ENCODE assay signal across 8 mouse cellular contexts in genomic region chr13:41709475-41710227, GRCm38 (mm10).
A peak's percentile ranks its signal among the peaks of the same experiment; 100 is the strongest.
DNase-seq lines count a peak whose midpoint lies in the region; ATAC-seq and TF ChIP-seq lines count a peak whose summit lies in the region.

No protein-coding gene starts in this region.

- H3K4me3 ChIP-seq in hindbrain, postnatal 0 days (ENCODE audit: low read length), result no peak overlapping the region

- TF ChIP-seq CTCF in Patski (IDR thresholded peaks at IDR 0.05), result peak; percentile 82
- TF ChIP-seq CTCF in hindbrain, postnatal 0 days (IDR thresholded peaks at IDR 0.05; ENCODE audit: low read depth), result peak; percentile 85

- POLR2A ChIA-PET in Patski (lab: Charles Lee), result interaction anchor here (1.4 kb wide), 1 partner anchor 592 kb away, joined by 3 read pairs; the partner anchor contains the start of gene Edn1

- H3K9ac ChIP-seq in hindbrain, postnatal 0 days (replicated peaks; ENCODE audit: low read length), result no peak overlapping the region

- no peaks in the 10 kb centered on the region for H3K9me3 ChIP-seq in hindbrain, postnatal 0 days (ENCODE audit: low read length)

- no peak overlapping the region; the same call in 1 of the 2 replicates for H3K4me2 ChIP-seq in hindbrain, postnatal 0 days (ENCODE audit: low read depth, low read length)

- no peak for DNase-seq in Patski (ENCODE audit: low read depth, low spot score)
- DNase-seq in cerebellum, adult 8-10 months, result peak; percentile 71
- peak; percentile 76 to 89 for DNase-seq in frontal cortex, postnatal 14 days (ENCODE audit: low spot score in 2 of 2)
- DNase-seq in hindbrain, postnatal 0 days (ENCODE audit: low spot score), result peak; percentile 97
- peak; percentile 82 to 86 for DNase-seq in layer of hippocampus, postnatal 36 days
- DNase-seq in right cerebral cortex, postnatal 25 days, result peak; percentile 81
- DNase-seq in urinary bladder, postnatal 25 days (ENCODE audit: low spot score), result peak; percentile 88

- in situ Hi-C loops in Patski (cut with MboI; ENCODE audit: low pct_unique_long_range_greater_than_20kb), result loop anchor here (5.0 to 10.0 kb wide), 2 partner anchors 65 to 538 kb away; no protein-coding TSS in a partner anchor

- CTCF ChIA-PET in Patski (lab: Charles Lee), result interaction anchor here (1.0 to 1.4 kb wide), 3 partner anchors 49 to 535 kb away, joined by 3 to 4 read pairs (median 3); no protein-coding TSS in a partner anchor

- H3K27ac ChIP-seq in hindbrain, postnatal 0 days, result no peak overlapping the region

- no peak for ATAC-seq in Patski
- peak; percentile 86 for ATAC-seq in hindbrain, postnatal 0 days
- peak; percentile 82 for ATAC-seq in megakaryocyte progenitor cell, adult 5-6 weeks (replicated peaks; ENCODE audit: poor library complexity)

- no peaks in the 10 kb centered on the region for H3K4me1 ChIP-seq in hindbrain, postnatal 0 days (ENCODE audit: insufficient read depth, low read length)

- no peaks in the 10 kb centered on the region for H3K36me3 ChIP-seq in hindbrain, postnatal 0 days (ENCODE audit: insufficient read depth, low read length)

- WGBS in hindbrain, postnatal 0 days, result 31% methylated on average over 24 of the region's 24 CpGs

- H3K27me3 ChIP-seq in Patski, result no peaks in the 10 kb centered on the region
- H3K27me3 ChIP-seq in hindbrain, postnatal 0 days (ENCODE audit: insufficient read depth, low read length), result no peaks in the 10 kb centered on the region
